Mouse (Mus musculus) bone marrow, adult 2 months (tissue): Measurements from ENCODE around the gene Ern1.

Source experiments
- CTCF ChIP-seq: fragments of 200-500 bp; IDR thresholded peaks from 2 replicates; pipeline ENCODE4 v1.5.1; 2011; ENCODE audit warnings: low read length, control low read depth; ENCODE audit not compliant: control insufficient read depth, insufficient read depth
- POLR2A ChIP-seq: fragments of 200-500 bp; IDR thresholded peaks from 2 replicates; pipeline ENCODE4 v1.6.1; 2011; ENCODE audit warnings: low read depth, mild to moderate bottlenecking, control low read depth, low read length, borderline replicate concordance; ENCODE audit not compliant: control insufficient read depth

DNA sequence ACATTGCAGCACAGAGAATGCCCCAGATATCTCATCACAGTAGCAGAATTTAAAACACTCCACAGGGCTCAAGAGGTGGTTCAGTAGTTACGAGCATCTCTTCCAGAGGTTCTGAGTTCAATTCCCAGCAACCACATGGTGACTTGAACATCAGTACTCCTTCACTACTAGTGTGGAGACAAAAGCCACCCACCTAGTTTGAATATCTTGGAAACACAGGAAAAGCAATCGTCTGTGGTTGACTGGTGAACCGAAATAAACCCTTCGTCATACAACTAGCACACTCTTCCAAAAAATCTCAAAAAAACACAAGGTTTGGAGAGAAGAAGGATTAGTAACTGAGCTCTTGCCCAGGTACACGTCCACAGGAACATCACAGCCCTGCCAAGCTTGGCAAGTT lies 23.8 kb downstream of the Ern1 start:
- TF ChIP-seq POLR2A (no peak), CTCF (no peak)
